Mouse (Mus musculus) hindbrain, embryonic 12.5 days (tissue): ENCODE measurements at regions not wholly inside any gene's neighbourhood (a gene's known extent, or its start where the extent isn't known, plus 50 kb on each side); places are given as distances from the start of the nearest gene placed in this dataset. TPM values are rescaled to one million over a fixed set of nuclear protein-coding genes. Genes with fewer than 3 reads are reported as not detected.

Experiments
- ATAC-seq: fragments of 200-750 bp; cut with Nextera tagmentation; 2 replicates; pipeline ENCODE4 v1.8.0; 2017; ENCODE audit warnings: moderate TSS enrichment; ENCODE audit not compliant: low FRiP score
- H3K27ac ChIP-seq: fragments of 300-500 bp; sonication (generic); 2 replicates; pipeline ENCODE4 v1.5.1; 2016; ENCODE audit warnings: mild to moderate bottlenecking
- H3K27me3 ChIP-seq: fragments of 300-500 bp; sonication (generic); 2 replicates; pipeline ENCODE4 v1.6.1; 2016; ENCODE audit warnings: mild to moderate bottlenecking
- H3K36me3 ChIP-seq: fragments of 300-500 bp; sonication (generic); 2 replicates; pipeline ENCODE4 v1.6.1; 2016; ENCODE audit warnings: mild to moderate bottlenecking
- H3K4me1 ChIP-seq: fragments of 300-500 bp; sonication (generic); 2 replicates; pipeline ENCODE4 v1.6.1; 2016
- H3K4me2 ChIP-seq: fragments of 300-500 bp; sonication (generic); replicated peaks from 2 replicates; pipeline ENCODE4 v1.6.1; 2016; ENCODE audit warnings: mild to moderate bottlenecking
- H3K4me3 ChIP-seq: fragments of 300-500 bp; sonication (generic); 2 replicates; pipeline ENCODE4 v1.5.1; 2016; ENCODE audit warnings: mild to moderate bottlenecking
- H3K9ac ChIP-seq: fragments of 300-500 bp; sonication (generic); 2 replicates; pipeline ENCODE4 v1.6.1; 2016; ENCODE audit warnings: mild to moderate bottlenecking, moderate library complexity
- H3K9me3 ChIP-seq: fragments of 300-500 bp; sonication (generic); replicated peaks from 2 replicates; pipeline ENCODE4 v1.6.1; 2016; ENCODE audit warnings: mild to moderate bottlenecking
- WGBS: fragments of 180-500 bp; shearing (Covaris S2); methylation state at CpG from one replicate; pipeline ENCODE4 v1.1.7; 2016; 5-methylcytosine and 5-hydroxymethylcytosine counted together
- microRNA-seq: library from miRNA; unstranded; fragments of <30 nt; microRNA quantifications from one replicate; pipeline ENCODE4, GENCODE M21; 2017

GRCm38 (mm10) chr1:77304770-77305169 lies 210.1 kb downstream of the Epha4 start:
- no peak overlapping the region for H3K9ac ChIP-seq
- H3K4me1 ChIP-seq, result 0 out of 2 replicates have a peak, but pooled peaks cover 3% of the 10 kb centered on the region
- ATAC-seq, result no peak
- no peaks in the 10 kb centered on the region for H3K27me3 ChIP-seq
- H3K27ac ChIP-seq, result no peak overlapping the region
- H3K9me3 ChIP-seq, result no peaks in the 10 kb centered on the region
- no peak overlapping the region for H3K4me3 ChIP-seq
- 77% methylated on average over 2 of the region's 2 CpGs for WGBS
- no peak overlapping the region for H3K4me2 ChIP-seq
- no peaks in the 10 kb centered on the region for H3K36me3 ChIP-seq

- Histone ChIP-seq H3K4me2 (no peak overlapping the region), H3K4me1 (0 out of 2 replicates have a peak, but pooled peaks cover 3% of the 10 kb centered on the region), H3K9ac (no peak overlapping the region), H3K27me3 (no peaks in the 10 kb centered on the region), H3K27ac (no peak overlapping the region), H3K36me3 (no peaks in the 10 kb centered on the region), H3K4me3 (no peak overlapping the region), H3K9me3 (no peaks in the 10 kb centered on the region)
- 86% methylated on average over 4 of the region's 4 CpGs for WGBS
- ATAC-seq, result no peak
These were observed 207.1 kb downstream of the Epha4 start for GRCm38 (mm10) chr1:77307745-77308144.

GRCm38 (mm10) chr1:77313119-77313518 lies 201.8 kb downstream of the Epha4 start:
- WGBS, result 57% methylated on average over 3 of the region's 3 CpGs
- no peak overlapping the region for H3K27ac ChIP-seq

GRCm38 (mm10) chr1:77315347-77315746 lies 199.5 kb downstream of the Epha4 start:
- Histone ChIP-seq H3K4me2 (no peak overlapping the region), H3K36me3 (no peaks in the 10 kb centered on the region), H3K9ac (no peak overlapping the region), H3K9me3 (no peaks in the 10 kb centered on the region), H3K4me1 (no peaks in the 10 kb centered on the region), H3K27me3 (no peaks in the 10 kb centered on the region), H3K4me3 (no peak overlapping the region), H3K27ac (no peak overlapping the region)
- no peak for ATAC-seq
- WGBS, result 61% methylated on average over 3 of the region's 3 CpGs

More at GRCm38 (mm10) chr1:77313119-77313518, 201.8 kb downstream of the Epha4 start:
- ATAC-seq, result no peak
- no peaks in the 10 kb centered on the region for H3K27me3 ChIP-seq
- H3K9ac ChIP-seq, result no peak overlapping the region
- H3K4me2 ChIP-seq, result no peak overlapping the region
- no peaks in the 10 kb centered on the region for H3K9me3 ChIP-seq
- H3K4me1 ChIP-seq, result no peaks in the 10 kb centered on the region
- H3K4me3 ChIP-seq, result no peak overlapping the region
- no peaks in the 10 kb centered on the region for H3K36me3 ChIP-seq

- no peak overlapping the region for H3K27ac ChIP-seq
These were observed 198.7 kb downstream of the Epha4 start for GRCm38 (mm10) chr1:77316198-77316597.

More at GRCm38 (mm10) chr1:77316198-77316597, 198.7 kb downstream of the Epha4 start:
- H3K4me3 ChIP-seq, result no peak overlapping the region
- no peaks in the 10 kb centered on the region for H3K36me3 ChIP-seq
- 55% methylated on average over 9 of the region's 9 CpGs for WGBS
- H3K27me3 ChIP-seq, result no peaks in the 10 kb centered on the region
- H3K4me2 ChIP-seq, result no peak overlapping the region
- no peak overlapping the region for H3K9ac ChIP-seq
- H3K4me1 ChIP-seq, result no peaks in the 10 kb centered on the region
- no peaks in the 10 kb centered on the region for H3K9me3 ChIP-seq
- no peak for ATAC-seq

Small RNA genes in the stretch of these regions (microRNA-seq; reads per million reads assigned to microRNA genes)
- gene Mir6343, result not detected
